Mouse (Mus musculus) heart, postnatal 4 days (tissue): ENCODE measurements at regions not wholly inside any gene's neighbourhood (a gene's known extent, or its start where the extent isn't known, plus 50 kb on each side); places are given as distances from the start of the nearest gene placed in this dataset.
"Not testable (repeated sequence)": the region's sequence is repeated elsewhere in the genome, so short reads cannot be mapped to it uniquely, and the experiment has no call there.

Experiments
- DNase-seq: peaks from one replicate; pipeline ENCODE4 v3.0.0; 2021

GRCm38 (mm10) chr7:82047456-82047855, 55.4 kb upstream of the Bnc1 start:
- DNase-seq, result no peak

- no peak for DNase-seq
These were observed 61.3 kb upstream of the Bnc1 start for GRCm38 (mm10) chr7:82053411-82053810.

GRCm38 (mm10) chr7:82056551-82057230, 64.6 kb upstream of the Bnc1 start:
- peak; percentile 16 for DNase-seq

- DNase-seq, result no peak
These were observed 71.3 kb upstream of the Bnc1 start for GRCm38 (mm10) chr7:82063407-82063806.

GRCm38 (mm10) chr7:82069629-82070450, 77.7 kb upstream of the Bnc1 start:
- DNase-seq, result no peak

GRCm38 (mm10) chr7:82070946-82071727, 79.0 kb upstream of the Bnc1 start:
- DNase-seq, result no peak

- DNase-seq, result no peak
These were observed 83.3 kb upstream of the Bnc1 start for GRCm38 (mm10) chr7:82075359-82075758.

GRCm38 (mm10) chr7:82081851-82082250, 89.8 kb upstream of the Bnc1 start:
- DNase-seq, result no peak

- peak; percentile 15 for DNase-seq
These were observed 90.8 kb upstream of the Sh3gl3 start for GRCm38 (mm10) chr7:82082883-82083282.

- DNase-seq, result no peak
These were observed 89.2 kb upstream of the Sh3gl3 start for GRCm38 (mm10) chr7:82084473-82084872.

GRCm38 (mm10) chr7:82085205-82085604, 88.4 kb upstream of the Sh3gl3 start:
- DNase-seq, result no peak

- DNase-seq, result no peak
These were observed 75.5 kb upstream of the Sh3gl3 start for GRCm38 (mm10) chr7:82098136-82098535.

GRCm38 (mm10) chr7:82101314-82101713, 72.3 kb upstream of the Sh3gl3 start:
- DNase-seq, result no peak

- no peak for DNase-seq
These were observed 68.0 kb upstream of the Sh3gl3 start for GRCm38 (mm10) chr7:82105631-82106030.

- not testable (repeated sequence) for DNase-seq
These were observed 64.5 kb upstream of the Sh3gl3 start for GRCm38 (mm10) chr7:82109141-82109540.

- DNase-seq, result no peak
These were observed 64.1 kb upstream of the Sh3gl3 start for GRCm38 (mm10) chr7:82109550-82109949.

GRCm38 (mm10) chr7:82109977-82110376, 63.7 kb upstream of the Sh3gl3 start:
- DNase-seq, result no peak

GRCm38 (mm10) chr7:82112046-82112445, 61.6 kb upstream of the Sh3gl3 start:
- no peak for DNase-seq

- no peak for DNase-seq
These were observed 58.0 kb upstream of the Sh3gl3 start for GRCm38 (mm10) chr7:82115646-82116045.

GRCm38 (mm10) chr7:82119266-82119665, 54.4 kb upstream of the Sh3gl3 start:
- DNase-seq, result peak; percentile 86

- DNase-seq, result no peak
These were observed 53.8 kb upstream of the Sh3gl3 start for GRCm38 (mm10) chr7:82119866-82120265.

- peak; percentile 76 for DNase-seq
These were observed 51.9 kb upstream of the Sh3gl3 start for GRCm38 (mm10) chr7:82121746-82122145.
